Mouse (Mus musculus) CD8-positive naive resting alpha-beta T cell, adult 2 months (primary cell): ENCODE measurements around the gene Slf2.

ENCODE experiments used
- DNase-seq, 2 experiments: peaks; one replicate each; pipeline ENCODE4 v3.0.0; 2022; ENCODE audit warnings: low read depth in 2 of 2, low spot score in 2 of 2

Slf2 gene

DNA sequence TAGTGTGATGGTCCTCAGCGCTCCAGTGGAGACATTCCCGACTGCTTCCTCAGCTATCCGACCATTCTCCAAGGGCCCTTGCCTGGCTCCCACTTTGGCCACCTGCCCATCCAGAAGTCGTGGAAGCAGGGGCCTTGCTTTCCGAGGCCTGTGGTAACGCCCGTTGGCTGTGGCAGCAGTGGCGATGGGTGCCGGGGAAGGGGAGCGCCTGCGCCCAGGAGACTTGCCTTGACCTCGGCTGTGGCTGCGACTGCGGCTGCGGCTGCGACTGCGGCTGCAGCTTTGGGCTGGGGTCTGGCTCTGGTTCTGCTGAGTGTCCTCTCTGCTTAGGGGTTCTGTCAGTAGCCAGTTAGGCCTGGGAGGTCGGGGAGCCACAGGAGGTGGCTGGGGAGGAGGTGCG, 97.8 kb downstream of the Slf2 start:
- no peak for DNase-seq

DNA sequence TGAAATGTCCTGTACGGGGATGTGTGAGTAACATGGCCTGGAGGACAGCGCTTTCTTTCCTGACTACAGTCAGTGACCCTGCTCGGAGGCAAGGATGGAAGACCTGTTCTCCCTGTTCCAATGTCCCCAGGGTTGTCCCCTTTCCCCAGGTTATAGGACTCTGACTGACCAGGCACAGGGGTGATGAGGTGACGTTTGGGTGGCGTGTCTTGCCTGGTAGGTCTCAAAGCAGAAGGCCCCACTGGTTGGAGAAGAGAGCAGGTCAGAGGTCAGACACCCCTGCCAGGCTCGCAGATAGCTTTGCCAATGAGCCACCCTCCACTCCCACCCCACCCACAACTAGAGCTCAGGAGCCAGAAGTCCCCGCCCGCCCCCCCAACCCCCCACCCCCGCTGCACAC, 98.6 kb downstream of the Slf2 start:
- DNase-seq, result no peak

DNA sequence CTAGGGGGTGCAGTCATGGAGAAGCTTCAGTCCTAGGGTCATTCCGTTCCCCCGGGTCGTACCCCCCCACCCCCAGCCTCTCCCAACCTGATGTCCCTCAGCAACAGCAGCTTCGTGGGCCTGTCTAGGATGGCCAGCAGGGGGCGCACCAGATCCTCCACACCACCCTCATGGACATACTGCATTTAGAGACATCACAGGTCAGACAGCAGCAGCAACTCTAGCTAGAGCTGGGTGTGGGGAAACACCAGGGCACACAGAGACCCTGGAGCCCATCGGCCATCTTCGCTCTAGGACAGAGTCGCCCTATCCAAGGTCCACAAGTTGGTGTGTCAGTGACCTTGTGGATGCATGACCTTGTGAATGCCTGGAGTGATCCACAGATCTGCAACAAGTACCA, 99.2 kb downstream of the Slf2 start:
- peak; percentile 60 to 68 for DNase-seq

DNA sequence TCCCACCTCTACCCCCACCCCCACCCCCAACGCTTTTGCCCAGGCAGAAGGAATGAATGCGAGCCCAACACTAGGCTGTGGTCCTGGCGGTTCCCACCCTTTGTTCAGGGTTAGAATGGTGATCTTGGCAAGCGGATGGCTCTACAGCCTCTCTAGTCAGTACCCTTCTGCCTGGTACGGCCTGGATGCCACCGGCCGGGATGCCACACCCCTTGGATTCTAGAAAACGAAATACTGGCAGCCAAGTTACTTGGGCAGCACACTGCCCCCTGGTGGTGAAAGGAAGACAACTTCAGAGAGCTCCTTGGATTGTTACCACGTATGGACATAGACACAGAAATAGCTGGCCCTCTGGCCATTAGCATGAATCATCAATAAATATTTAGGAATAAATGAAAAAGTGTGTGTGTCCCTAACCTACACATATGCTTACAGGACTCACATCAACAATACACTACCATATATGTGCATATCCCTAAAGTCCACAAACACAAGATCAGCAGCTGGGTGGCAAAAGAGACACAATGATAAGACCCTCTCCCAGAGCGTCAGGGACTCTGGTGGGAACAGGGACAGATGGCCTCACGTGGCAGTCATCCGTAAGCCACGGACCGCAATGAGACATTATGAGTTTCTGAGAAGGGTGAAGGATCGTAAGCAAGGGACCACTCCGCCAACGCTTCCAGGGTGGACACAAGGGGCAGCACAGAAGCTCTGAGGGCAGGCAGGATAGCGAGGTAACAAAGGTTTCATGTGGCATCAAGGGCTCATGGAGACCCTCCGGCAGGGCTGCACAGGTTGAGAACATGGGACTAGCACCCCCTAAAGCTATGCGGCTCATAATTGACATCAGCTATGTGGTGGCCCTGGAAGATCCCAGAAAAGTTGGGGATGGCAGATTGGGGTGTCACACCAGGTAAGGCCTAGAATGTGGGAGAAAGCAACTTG, 100.1 kb downstream of the Slf2 start:
- peak; percentile 61 to 66 for DNase-seq

DNA sequence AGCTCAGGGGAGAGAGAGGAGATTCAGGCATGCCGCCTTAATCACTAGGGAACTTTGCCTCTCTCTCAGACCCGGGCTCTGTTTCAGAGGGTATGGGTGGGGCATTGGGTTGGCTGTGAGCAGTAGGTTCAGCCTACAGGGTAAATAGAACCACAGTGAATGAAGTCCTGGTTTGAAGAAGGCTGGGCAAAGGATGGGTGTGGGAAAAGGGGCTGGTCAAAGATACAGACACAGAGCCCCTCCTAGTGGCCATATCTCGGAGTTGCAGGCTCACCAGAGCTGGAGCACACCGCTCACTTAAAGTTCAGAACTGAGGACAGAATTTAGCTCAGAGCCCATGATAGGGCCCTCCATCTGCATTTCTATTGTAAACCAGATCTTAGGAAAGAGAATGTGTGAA, 100.8 kb downstream of the Slf2 start:
- DNase-seq, result peak in 1 of 2 experiments; percentile 67
